Mouse (Mus musculus) hindbrain, embryonic 10.5 days (tissue): Measurements from ENCODE around the gene Fastk. TPM values are rescaled to one million over a fixed set of nuclear protein-coding genes. Genes with fewer than 3 reads are reported as not detected.

Experiments used
- DNase-seq: peaks from one replicate; pipeline ENCODE4 v3.0.0-alpha.2; 2017; ENCODE audit warnings: low spot score
- H3K27ac ChIP-seq: fragments of 300-500 bp; sonication (generic); 2 replicates; pipeline ENCODE4 v1.5.1; 2016; ENCODE audit warnings: mild to moderate bottlenecking, moderate library complexity
- H3K27me3 ChIP-seq: fragments of 300-500 bp; sonication (generic); 2 replicates; pipeline ENCODE4 v1.6.1; 2016; ENCODE audit warnings: mild to moderate bottlenecking; ENCODE audit not compliant: poor library complexity, insufficient read depth, severe bottlenecking
- H3K36me3 ChIP-seq: fragments of 300-500 bp; sonication (generic); 2 replicates; pipeline ENCODE4 v1.6.1; 2016; ENCODE audit warnings: mild to moderate bottlenecking, moderate library complexity
- H3K4me1 ChIP-seq: fragments of 300-500 bp; sonication (generic); replicated peaks from 2 replicates; pipeline ENCODE4 v1.6.1; 2016; ENCODE audit warnings: mild to moderate bottlenecking
- H3K4me3 ChIP-seq: fragments of 300-500 bp; sonication (generic); 2 replicates; pipeline ENCODE4 v1.5.1; 2016; ENCODE audit warnings: mild to moderate bottlenecking, moderate library complexity
- H3K9me3 ChIP-seq: fragments of 300-500 bp; sonication (generic); 2 replicates; pipeline ENCODE4 v1.6.1; 2016; ENCODE audit warnings: mild to moderate bottlenecking, moderate library complexity
- WGBS: fragments of 180-500 bp; shearing (Covaris S2); methylation state at CpG from one replicate; pipeline ENCODE4 v1.1.7; 2016; 5-methylcytosine and 5-hydroxymethylcytosine counted together
- polyA plus RNA-seq: library from polyadenylated mRNA; unstranded; fragments of >200 nt; fragmentation: Nextera tagmentation; extraction: Ambion mirVana; gene quantifications from 2 replicates; pipeline ENCODE4 v1.2.1, GENCODE M21; 2016

Fastk gene
- 114 and 127 TPM in 2 replicates for polyA plus RNA-seq

GRCm38 (mm10) chr5:24444746-24445427 lies at the start of gene Fastk:
TSS of gene Fastk (minus strand) at chr5:24445287.
- Histone ChIP-seq H3K36me3 (peaks cover 47% of the 10 kb centered on the region), H3K27ac (peak within 1 kb of the TSS; percentile 98), H3K27me3 (peaks cover 14% of the 10 kb centered on the region; the same call in 1 of the 2 replicates), H3K4me1 (peaks cover 52% of the 10 kb centered on the region), H3K9me3 (no peaks in the 10 kb centered on the region), H3K4me3 (peak within 1 kb of the TSS; percentile 96)
- DNase-seq, result peak; percentile 92
- under 1% methylated on average over 60 of the region's 60 CpGs for WGBS

GRCm38 (mm10) chr5:24492546-24493285 lies 47.6 kb upstream of the Fastk start:
- H3K27me3 ChIP-seq, result no peaks in the 10 kb centered on the region
- H3K27ac ChIP-seq, result no peak overlapping the region
- no peak overlapping the region for H3K4me3 ChIP-seq
- H3K4me1 ChIP-seq, result peaks cover 29% of the 10 kb centered on the region
- H3K9me3 ChIP-seq, result no peaks in the 10 kb centered on the region
- WGBS, result 90% methylated on average over 16 of the region's 16 CpGs
- H3K36me3 ChIP-seq, result peaks cover 100% of the 10 kb centered on the region
- no peak for DNase-seq

- Histone ChIP-seq H3K27me3 (peaks cover 3% of the 10 kb centered on the region), H3K4me1 (peaks cover 23% of the 10 kb centered on the region), H3K36me3 (peaks cover 97% of the 10 kb centered on the region), H3K4me3 (no peak overlapping the region), H3K9me3 (no peaks in the 10 kb centered on the region), H3K27ac (no peak overlapping the region)
- 90% methylated on average over 14 of the region's 14 CpGs for WGBS
- DNase-seq, result no peak
These were observed 45.4 kb upstream of the Fastk start for GRCm38 (mm10) chr5:24490413-24490920.

- Histone ChIP-seq H3K9me3 (no peaks in the 10 kb centered on the region), H3K36me3 (peaks cover 97% of the 10 kb centered on the region), H3K4me3 (no peak overlapping the region), H3K27me3 (peaks cover 34% of the 10 kb centered on the region), H3K4me1 (peaks cover 57% of the 10 kb centered on the region), H3K27ac (no peak overlapping the region)
- no peak for DNase-seq
- WGBS, result 86% methylated on average over 5 of the region's 5 CpGs
These were observed 41.7 kb upstream of the Fastk start for GRCm38 (mm10) chr5:24486738-24487137.

DNA sequence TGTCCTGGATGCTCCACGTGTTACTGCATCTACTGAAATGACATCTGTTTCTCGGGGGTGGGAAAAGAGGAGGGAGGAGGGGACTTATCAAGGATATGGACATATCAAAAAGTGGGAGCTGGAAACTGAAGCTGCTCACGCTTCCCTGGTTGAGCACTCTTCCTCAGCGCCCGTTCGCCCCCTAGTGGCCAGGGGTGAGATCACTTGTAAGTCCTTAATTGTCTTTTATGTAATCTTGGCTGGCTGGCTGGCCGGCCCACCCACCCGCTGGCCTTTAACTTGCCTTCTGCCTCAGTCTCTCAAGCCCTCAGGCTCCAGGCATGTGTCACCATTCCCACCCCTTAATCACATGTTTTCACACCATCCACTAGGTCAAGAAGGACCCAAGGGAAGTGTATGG lies 41.0 kb upstream of the Fastk start:
- peaks cover 64% of the 10 kb centered on the region for H3K4me1 ChIP-seq
- peaks cover 97% of the 10 kb centered on the region for H3K36me3 ChIP-seq
- DNase-seq, result peak; percentile 87
- H3K27me3 ChIP-seq, result peaks cover 34% of the 10 kb centered on the region
- no peaks in the 10 kb centered on the region for H3K9me3 ChIP-seq
- H3K4me3 ChIP-seq, result no peak overlapping the region
- 2% methylated on average over 8 of the region's 8 CpGs for WGBS
- H3K27ac ChIP-seq, result no peak overlapping the region

- DNase-seq, result no peak
- peaks cover 75% of the 10 kb centered on the region for H3K4me1 ChIP-seq
- H3K9me3 ChIP-seq, result no peaks in the 10 kb centered on the region
- peak overlapping the region; percentile 37 for H3K4me3 ChIP-seq
- WGBS, result 16% methylated on average over 22 of the region's 22 CpGs
- H3K27ac ChIP-seq, result peak overlapping the region; percentile 73
- peaks cover 97% of the 10 kb centered on the region for H3K36me3 ChIP-seq
- H3K27me3 ChIP-seq, result peaks cover 34% of the 10 kb centered on the region
These were observed 39.9 kb upstream of the Fastk start for GRCm38 (mm10) chr5:24484963-24485362.

DNA sequence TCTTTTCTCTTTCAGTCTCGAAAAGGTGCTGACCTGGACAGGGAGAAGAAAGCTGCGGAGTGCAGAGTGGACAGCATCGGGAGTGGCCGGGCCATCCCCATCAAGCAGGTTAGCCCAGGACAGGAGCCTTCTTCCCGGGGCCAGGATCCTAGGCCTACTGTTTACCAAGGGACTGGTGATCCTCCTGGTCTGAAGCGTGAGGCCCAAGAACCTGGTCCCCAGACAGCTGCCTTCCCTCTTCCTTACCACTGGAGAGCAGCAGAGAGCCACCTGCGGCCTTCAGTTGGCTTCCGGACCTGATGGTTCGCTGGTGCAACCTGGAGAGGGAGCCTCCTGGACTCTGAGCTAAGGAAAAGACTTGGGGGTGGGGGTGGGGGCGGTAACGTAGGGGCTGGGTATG lies 38.2 kb upstream of the Fastk start:
- 21% methylated on average over 11 of the region's 11 CpGs for WGBS
- H3K4me1 ChIP-seq, result peaks cover 83% of the 10 kb centered on the region
- peak; percentile 80 for DNase-seq
- H3K4me3 ChIP-seq, result no peak overlapping the region
- peaks cover 34% of the 10 kb centered on the region for H3K27me3 ChIP-seq
- H3K36me3 ChIP-seq, result peaks cover 97% of the 10 kb centered on the region
- no peak overlapping the region for H3K27ac ChIP-seq
- H3K9me3 ChIP-seq, result no peaks in the 10 kb centered on the region

- DNase-seq, result no peak
- Histone ChIP-seq H3K4me1 (peaks cover 75% of the 10 kb centered on the region), H3K27me3 (peaks cover 34% of the 10 kb centered on the region), H3K9me3 (no peaks in the 10 kb centered on the region), H3K4me3 (peak overlapping the region; percentile 26), H3K36me3 (peaks cover 97% of the 10 kb centered on the region), H3K27ac (peak overlapping the region; percentile 79)
- 34% methylated on average over 41 of the region's 41 CpGs for WGBS
These were observed 37.4 kb upstream of the Fastk start for GRCm38 (mm10) chr5:24482247-24483079.

DNA sequence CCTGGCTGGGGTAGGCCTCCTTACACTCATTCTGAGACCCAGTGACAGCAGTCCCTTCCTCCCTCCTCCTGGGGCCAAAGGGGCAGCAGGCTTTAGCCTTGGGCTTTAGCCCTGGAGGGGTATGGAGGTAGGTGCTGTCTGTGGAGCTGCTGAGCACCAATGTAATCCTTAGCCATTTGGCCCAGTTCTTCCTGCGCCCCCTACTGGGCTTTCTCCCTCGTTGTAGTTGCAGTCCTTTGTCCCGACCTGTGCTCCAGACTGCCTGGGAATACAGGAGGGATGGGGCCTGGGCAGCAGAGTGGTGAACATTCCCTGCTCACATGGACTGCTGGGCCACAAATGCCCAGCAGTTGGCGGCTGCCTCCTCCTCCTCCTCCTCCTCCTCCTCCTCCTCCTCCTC lies 36.6 kb upstream of the Fastk start:
- Histone ChIP-seq H3K27ac (peak overlapping the region; percentile 79; the same call in 1 of the 2 replicates), H3K27me3 (peaks cover 34% of the 10 kb centered on the region), H3K9me3 (no peaks in the 10 kb centered on the region), H3K4me3 (0 out of 2 replicates have a peak overlapping the region, but pooled peaks have one; percentile 5), H3K4me1 (peaks cover 73% of the 10 kb centered on the region), H3K36me3 (peaks cover 97% of the 10 kb centered on the region)
- 4% methylated on average over 4 of the region's 4 CpGs for WGBS
- DNase-seq, result peak; percentile 85

DNA sequence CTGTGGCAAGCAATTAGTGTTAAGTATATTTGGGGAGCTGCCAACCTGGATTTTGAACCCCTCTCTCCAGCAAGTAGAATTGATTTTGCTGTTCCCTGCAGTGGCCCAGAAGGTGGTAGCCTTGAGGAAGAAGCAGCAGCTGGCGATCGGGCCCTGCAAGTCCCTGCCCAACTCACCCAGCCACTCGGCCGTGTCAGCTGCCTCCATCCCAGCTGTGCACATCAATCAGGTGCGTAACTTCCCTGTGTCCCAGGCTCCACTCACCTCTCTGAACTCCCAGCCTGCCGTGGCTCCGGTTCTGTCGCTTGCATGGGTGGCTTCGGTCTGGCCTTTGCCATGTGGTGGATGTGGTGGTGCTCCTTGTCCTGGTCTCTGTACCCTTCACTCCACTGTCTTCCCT lies 32.8 kb upstream of the Fastk start:
- peaks cover 40% of the 10 kb centered on the region for H3K27me3 ChIP-seq
- H3K27ac ChIP-seq, result no peak overlapping the region
- H3K4me1 ChIP-seq, result peaks cover 72% of the 10 kb centered on the region
- H3K9me3 ChIP-seq, result no peaks in the 10 kb centered on the region
- DNase-seq, result no peak
- WGBS, result 89% methylated on average over 9 of the region's 9 CpGs
- H3K4me3 ChIP-seq, result no peak overlapping the region
- peaks cover 77% of the 10 kb centered on the region for H3K36me3 ChIP-seq

DNA sequence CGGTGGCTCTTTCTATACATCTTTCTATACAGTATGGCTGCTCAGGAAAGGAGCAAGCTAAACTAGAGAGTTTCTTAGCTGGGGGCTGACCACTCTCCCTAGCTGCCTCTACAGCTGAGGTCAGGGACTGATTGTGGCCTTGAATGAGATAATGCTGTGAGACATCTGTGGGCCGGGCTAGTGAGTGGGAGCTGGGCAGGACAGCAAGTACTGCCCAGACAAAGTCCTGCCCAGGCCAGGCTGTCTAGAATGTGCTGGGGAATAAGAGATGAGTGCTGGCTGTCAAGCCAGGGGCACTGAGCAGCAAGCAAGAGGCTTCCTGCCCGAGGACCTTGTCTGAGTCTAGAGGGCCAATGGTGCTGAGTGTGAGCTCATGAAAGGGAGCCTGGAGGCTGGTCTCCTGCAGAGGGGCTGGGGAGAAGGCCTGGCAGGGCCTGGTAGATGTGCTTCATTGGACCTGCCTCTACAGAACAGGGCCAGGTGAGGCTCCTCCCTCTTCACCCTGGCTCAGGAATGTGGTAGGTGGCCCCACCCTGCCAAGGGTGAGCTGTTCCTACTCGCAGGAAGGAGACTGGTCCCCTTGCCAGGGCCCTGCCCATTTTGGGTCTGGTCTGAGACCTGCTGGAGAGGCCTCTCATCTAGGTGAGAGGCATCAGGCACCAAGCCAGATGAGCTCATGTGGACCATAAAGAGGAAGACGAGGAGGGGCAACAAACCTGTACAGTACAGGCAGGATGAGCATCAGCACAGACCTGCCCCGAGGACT lies 30.6 kb upstream of the Fastk start:
- 73% methylated on average over 6 of the region's 6 CpGs for WGBS
- Histone ChIP-seq H3K4me3 (peak overlapping the region; percentile 55; the same call in 1 of the 2 replicates), H3K36me3 (peaks cover 60% of the 10 kb centered on the region)

More for the DNA sequence above, 30.6 kb upstream of the Fastk start:
- peaks cover 43% of the 10 kb centered on the region for H3K27me3 ChIP-seq
- no peak overlapping the region for H3K27ac ChIP-seq
- peaks cover 59% of the 10 kb centered on the region for H3K4me1 ChIP-seq
- H3K9me3 ChIP-seq, result no peaks in the 10 kb centered on the region
- DNase-seq, result no peak
